Mouse (Mus musculus) myocyte (in vitro differentiated cells): ENCODE measurements at regions not wholly inside any gene's neighbourhood (a gene's known extent, or its start where the extent isn't known, plus 50 kb on each side); places are given as distances from the start of the nearest gene placed in this dataset.

Experiments
- CEBPB ChIP-seq: IDR thresholded peaks from 2 replicates; pipeline ENCODE4 v1.6.1; 2011; ENCODE audit warnings: mild to moderate bottlenecking, moderate library complexity; ENCODE audit not compliant: poor library complexity, insufficient read depth, severe bottlenecking
- E2F4 ChIP-seq: IDR thresholded peaks from one replicate; pipeline ENCODE4 v1.6.1; 2011; ENCODE audit warnings: mild to moderate bottlenecking, control low read depth, moderate library complexity; ENCODE audit not compliant: insufficient read depth
- MAX ChIP-seq: IDR thresholded peaks from one replicate; pipeline ENCODE4 v1.6.1; 2011; ENCODE audit warnings: low read depth, mild to moderate bottlenecking, control low read depth
- MYOD1 ChIP-seq, 3 experiments: IDR thresholded peaks; one replicate each; pipeline ENCODE4 v1.6.1; 2011; ENCODE audit warnings: control low read depth in 2 of 3, low read depth in 2 of 3, mild to moderate bottlenecking in 2 of 3, moderate library complexity in 1 of 3; ENCODE audit not compliant: insufficient read length in 2 of 3, control insufficient read depth in 1 of 3
- MYOG ChIP-seq, 3 experiments: IDR thresholded peaks; one replicate each; pipeline ENCODE4 v1.6.1; 2011; ENCODE audit warnings: control low read depth in 2 of 3, low read depth in 2 of 3, mild to moderate bottlenecking in 2 of 3; ENCODE audit not compliant: insufficient read length in 2 of 3, control insufficient read depth in 1 of 3, insufficient read depth in 1 of 3
- POLR2A ChIP-seq: IDR thresholded peaks from one replicate; pipeline ENCODE4 v1.6.1; 2011; ENCODE audit warnings: low read depth, mild to moderate bottlenecking, control low read depth, moderate library complexity; ENCODE audit not compliant: insufficient read length
- POLR2AphosphoS2 ChIP-seq: IDR thresholded peaks from one replicate; pipeline ENCODE4 v1.6.1; 2011; ENCODE audit warnings: low read depth, control low read depth; ENCODE audit not compliant: insufficient read length
- SRF ChIP-seq: IDR thresholded peaks from one replicate; pipeline ENCODE4 v1.6.1; 2011; ENCODE audit warnings: low read depth; ENCODE audit not compliant: control insufficient read depth, insufficient read length
- TCF12 ChIP-seq: IDR thresholded peaks from one replicate; pipeline ENCODE4 v1.6.1; 2011; ENCODE audit warnings: mild to moderate bottlenecking, control low read depth; ENCODE audit not compliant: poor library complexity, insufficient read depth, severe bottlenecking
- USF1 ChIP-seq: IDR thresholded peaks from one replicate; pipeline ENCODE4 v1.6.1; 2011; ENCODE audit warnings: low read depth, mild to moderate bottlenecking, control low read depth, moderate library complexity

DNA sequence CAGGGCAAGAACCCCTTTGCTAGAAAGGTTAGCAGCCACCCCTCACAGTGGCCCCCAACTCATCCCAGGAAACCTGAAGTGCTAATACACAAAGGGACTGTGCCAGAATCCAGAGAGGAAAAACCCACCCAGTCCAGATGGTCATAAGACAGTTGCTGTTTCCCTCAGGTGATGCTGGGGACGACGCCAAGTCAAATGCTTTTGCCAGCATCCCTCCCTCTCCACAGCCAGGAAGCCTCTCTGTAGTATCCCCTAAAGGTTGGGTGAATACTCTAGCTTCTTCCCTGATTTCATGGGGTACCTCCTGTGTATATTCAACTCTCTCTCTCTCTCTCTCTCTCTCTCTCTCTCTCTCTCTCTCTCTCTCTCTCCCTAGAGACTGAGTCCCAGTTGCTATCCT is 136.0 kb upstream of the Mafb start:
- TF ChIP-seq MAX (no peak), POLR2A (no peak), USF1 (no peak), CEBPB (no peak), TCF12 (no peak), SRF (no peak), MYOG (IDR thresholded peaks at IDR 0.05; ENCODE audit: control insufficient read depth in 1 of 3, insufficient read depth in 1 of 3, insufficient read length in 2 of 3, low read depth in 2 of 3) (no peak), E2F4 (no peak), MYOD1 (IDR thresholded peaks at IDR 0.05; ENCODE audit: control insufficient read depth in 1 of 3, insufficient read length in 2 of 3, low read depth in 2 of 3) (no peak), POLR2AphosphoS2 (no peak)
